Mouse (Mus musculus) bone marrow, adult 2 months (tissue): Measurements from ENCODE around the gene B3galt2. TPM values are rescaled to one million over a fixed set of nuclear protein-coding genes. Genes with fewer than 3 reads are reported as not detected.

Source experiments
- H3K27ac ChIP-seq: fragments of 200-500 bp; 2 replicates; pipeline ENCODE4 v1.5.1; 2012; ENCODE audit warnings: low read depth, mild to moderate bottlenecking, control low read depth, inconsistent platforms, low read length; ENCODE audit not compliant: control insufficient read depth, poor library complexity, insufficient read depth
- H3K4me1 ChIP-seq: fragments of 200-500 bp; 2 replicates; pipeline ENCODE4 v1.6.1; 2011; ENCODE audit warnings: low read length; ENCODE audit not compliant: control insufficient read depth, insufficient read depth
- H3K4me3 ChIP-seq: fragments of 200-500 bp; replicated peaks from 2 replicates; pipeline ENCODE3; 2011; ENCODE audit warnings: mild to moderate bottlenecking, low read depth, low read length, control low read depth; ENCODE audit not compliant: control insufficient read depth
- CTCF ChIP-seq: fragments of 200-500 bp; IDR thresholded peaks from 2 replicates; pipeline ENCODE4 v1.5.1; 2011; ENCODE audit warnings: low read length, control low read depth; ENCODE audit not compliant: control insufficient read depth, insufficient read depth
- POLR2A ChIP-seq: fragments of 200-500 bp; IDR thresholded peaks from 2 replicates; pipeline ENCODE4 v1.6.1; 2011; ENCODE audit warnings: low read depth, mild to moderate bottlenecking, control low read depth, low read length, borderline replicate concordance; ENCODE audit not compliant: control insufficient read depth
- WGBS: fragments of 180-500 bp; shearing (Covaris S2); methylation state at CpG from one replicate; pipeline ENCODE4 v1.1.7; 2018; 5-methylcytosine and 5-hydroxymethylcytosine counted together
- polyA plus RNA-seq: library from polyadenylated mRNA; stranded (reverse); fragments of >200 nt; gene quantifications from 2 replicates; pipeline ENCODE4 v1.2.4, GENCODE M21; 2011; ENCODE audit warnings: low replicate concordance; ENCODE audit not compliant: missing spikeins, insufficient read depth, insufficient read length

The B3galt2 gene
- polyA plus RNA-seq, 1 experiment = not detected

DNA sequence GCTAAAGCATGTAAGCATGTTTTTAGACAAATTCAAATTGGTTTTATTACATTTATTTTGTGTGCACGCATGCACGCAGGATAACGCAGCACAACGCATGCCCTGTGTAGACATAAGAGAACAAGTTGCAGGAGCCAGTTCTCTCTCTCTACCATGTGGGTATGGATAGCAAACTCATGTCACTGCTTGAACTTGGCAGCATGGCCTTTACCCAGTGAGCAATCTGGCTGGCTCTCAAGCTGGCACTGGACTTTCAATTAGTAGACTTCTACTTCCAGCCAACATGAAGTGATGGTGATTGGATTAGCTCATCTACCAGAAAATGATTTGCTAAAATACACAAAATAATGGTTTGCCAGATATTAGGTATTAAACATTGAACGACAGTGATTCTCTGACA is 40.6 kb downstream of the B3galt2 start:
- no peak overlapping the region for H3K27ac ChIP-seq
- WGBS = 98% methylated on average over 5 of the region's 5 CpGs
- H3K4me1 ChIP-seq = no peaks in the 10 kb centered on the region
- no peak for TF ChIP-seq POLR2A
- no peak for TF ChIP-seq CTCF
- no peak overlapping the region for H3K4me3 ChIP-seq

DNA sequence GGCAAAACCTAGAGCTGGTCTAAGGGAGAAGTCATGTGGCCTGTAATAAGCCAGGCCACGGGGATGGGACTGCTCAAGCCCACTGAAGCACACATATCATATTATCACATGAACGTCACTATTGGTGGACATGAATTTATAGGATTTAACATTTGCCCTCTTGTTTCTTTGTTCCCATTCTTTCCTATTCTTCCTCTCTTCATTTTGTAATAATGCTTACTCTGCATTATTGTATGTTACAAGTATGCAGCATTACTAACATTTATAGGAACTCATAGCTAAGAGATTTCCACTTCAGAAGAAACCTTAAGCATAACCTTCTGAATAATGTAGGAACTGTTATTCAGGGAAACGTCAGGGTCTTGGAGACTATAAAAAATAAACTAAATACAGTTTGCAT is 44.4 kb downstream of the B3galt2 start:
- WGBS = 87% methylated on average over 3 of the region's 3 CpGs
- no peak for TF ChIP-seq POLR2A
- no peak for TF ChIP-seq CTCF
- Histone ChIP-seq H3K4me1 (no peaks in the 10 kb centered on the region), H3K4me3 (no peak overlapping the region), H3K27ac (no peak overlapping the region)

DNA sequence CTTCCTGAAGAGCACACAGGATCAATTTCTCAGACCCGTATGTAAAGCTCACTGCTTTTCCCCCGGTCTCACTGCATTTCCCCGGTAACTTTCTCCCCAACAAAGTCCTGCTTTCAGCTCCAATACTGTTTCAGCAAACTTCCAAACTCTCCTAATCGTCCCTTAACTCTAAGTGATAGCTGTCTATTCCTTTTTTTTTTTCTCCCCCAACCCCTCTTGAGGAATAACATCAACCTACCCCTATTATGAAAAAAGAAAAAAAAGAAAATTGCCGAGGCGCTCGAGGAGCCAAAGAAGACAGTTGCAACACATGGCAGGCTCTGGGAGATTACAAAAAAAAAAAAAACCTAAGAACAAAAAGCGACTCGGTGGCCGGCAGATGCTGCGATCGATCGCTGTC is 61.3 kb downstream of the B3galt2 start:
- Histone ChIP-seq H3K4me3 (peak overlapping the region; percentile 95), H3K27ac (peak overlapping the region; percentile 69), H3K4me1 (no peaks in the 10 kb centered on the region)
- under 1% methylated on average over 13 of the region's 13 CpGs for WGBS
- no peak for TF ChIP-seq POLR2A
- TF ChIP-seq CTCF = no peak

DNA sequence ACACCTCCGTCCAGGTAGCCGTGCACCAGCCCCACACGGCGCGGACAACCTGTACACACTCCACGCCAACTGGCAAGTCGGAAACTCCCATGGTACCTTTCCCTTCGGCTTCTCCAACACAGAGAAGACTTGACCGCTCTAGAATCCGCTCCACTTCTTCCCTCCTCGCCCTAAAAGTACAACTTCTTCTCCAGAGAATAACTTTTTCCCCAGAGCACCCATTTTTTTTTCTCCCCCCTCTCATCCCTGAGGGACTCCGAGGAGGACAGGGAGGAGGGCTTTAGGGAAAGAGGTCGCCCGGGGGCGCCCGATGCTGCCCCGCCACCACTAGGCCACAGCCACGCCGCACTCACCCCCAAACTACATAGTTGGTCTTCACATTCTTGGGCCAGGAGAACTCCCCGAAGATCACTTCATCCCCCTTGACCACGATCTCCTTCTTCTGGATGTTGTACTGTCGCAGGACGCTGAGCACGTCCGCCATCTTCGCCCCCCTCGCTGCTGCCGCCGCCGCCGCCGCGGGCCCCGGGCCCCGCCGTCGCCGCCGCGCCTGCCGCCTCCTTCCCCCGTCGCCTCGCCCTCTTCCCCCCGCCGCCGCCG is 61.8 kb downstream of the B3galt2 start:
- Histone ChIP-seq H3K4me1 (no peaks in the 10 kb centered on the region), H3K4me3 (peak overlapping the region; percentile 95), H3K27ac (peak overlapping the region; percentile 69)
- no peak for TF ChIP-seq POLR2A
- TF ChIP-seq CTCF = no peak
- under 1% methylated on average over 47 of the region's 48 CpGs for WGBS

DNA sequence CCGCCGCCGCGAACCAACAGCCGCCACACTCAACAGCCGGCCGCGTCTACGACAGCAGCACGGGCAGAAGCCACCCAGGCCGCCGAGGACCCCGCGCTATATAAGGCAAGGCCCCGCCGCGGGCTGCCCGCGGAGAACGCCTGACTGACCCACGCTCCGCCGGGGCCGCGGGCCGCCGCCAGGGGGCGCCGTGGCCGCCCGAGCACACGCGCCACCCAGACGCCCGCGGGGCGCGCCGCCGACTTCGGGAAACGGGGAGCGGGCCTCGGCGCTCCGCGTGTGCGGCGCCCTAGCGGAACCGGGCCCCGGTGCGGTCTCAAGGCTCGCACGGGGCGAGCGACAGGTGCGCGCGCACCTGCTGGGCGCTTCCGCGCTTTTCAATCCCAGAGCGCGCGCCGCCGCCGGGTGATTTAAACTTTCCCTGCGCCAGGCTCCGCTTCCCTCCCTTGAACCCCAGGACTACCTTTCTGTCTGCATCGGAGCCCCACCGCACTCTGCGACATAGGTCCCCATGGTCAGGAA is 62.3 kb downstream of the B3galt2 start, which contains the start of gene Cdc73:
Cdc73 (minus strand) TSS at position 153 of the 522 bp plus-strand sequence.
- WGBS = under 1% methylated on average over 71 of the region's 74 CpGs
- TF ChIP-seq CTCF (peak; percentile 64; the same call in 1 of the 2 replicates), POLR2A (peak; percentile 77; the same call in 1 of the 2 replicates)
- Histone ChIP-seq H3K4me3 (peak within 1 kb of the TSS; percentile 95), H3K4me1 (no peaks in the 10 kb centered on the region), H3K27ac (peak within 1 kb of the TSS; percentile 69)

Other genes with a start within 250 kb of the B3galt2 start
- gene Cdc73, start 62.2 kb downstream of the B3galt2 start, polyA plus RNA-seq = 17.6 and 31.6 TPM in 2 replicates
- gene Glrx2, start 75.7 kb downstream of the B3galt2 start, polyA plus RNA-seq = 37.9 and 59.9 TPM in 2 replicates
- gene Trove2, start 136.4 kb downstream of the B3galt2 start, polyA plus RNA-seq = 3.7 and 6.5 TPM in 2 replicates
- 86.2 and 90.7 TPM in 2 replicates for gene Uchl5, start 136.6 kb downstream of the B3galt2 start, polyA plus RNA-seq